Mouse (Mus musculus) gonadal fat pad, adult 2 months (tissue): ENCODE measurements around the gene Adap1. TPM values are rescaled to one million over a fixed set of nuclear protein-coding genes. Genes with fewer than 3 reads are reported as not detected.

Experiments used
- DNase-seq: peaks from one replicate; pipeline ENCODE4 v3.0.0-alpha.2; 2012; ENCODE audit warnings: low read depth
- polyA plus RNA-seq: library from polyadenylated mRNA; depleted of rRNA; stranded (reverse); fragments of >200 nt; gene quantifications from 2 replicates; pipeline ENCODE4 v1.2.3, GENCODE M21; 2012

Adap1 gene
- polyA plus RNA-seq, 1 experiment = 22.6 TPM

- no peak for DNase-seq
These were observed 2.0 kb downstream of the Adap1 start for GRCm38 (mm10) chr5:139323260-139323924.

GRCm38 (mm10) chr5:139321331-139321730 lies 4.1 kb downstream of the Adap1 start:
- no peak for DNase-seq

- no peak for DNase-seq
These were observed 5.0 kb downstream of the Adap1 start for GRCm38 (mm10) chr5:139320424-139320823.

- DNase-seq = no peak
These were observed 7.5 kb downstream of the Adap1 start for GRCm38 (mm10) chr5:139317751-139318504.

- no peak for DNase-seq
These were observed 8.3 kb downstream of the Adap1 start for GRCm38 (mm10) chr5:139316982-139317675.

- DNase-seq = no peak
These were observed 10.3 kb downstream of the Adap1 start for GRCm38 (mm10) chr5:139314941-139315642.

GRCm38 (mm10) chr5:139313536-139313935 lies 11.9 kb downstream of the Adap1 start:
- DNase-seq = no peak

GRCm38 (mm10) chr5:139311822-139312221 lies 13.6 kb downstream of the Adap1 start:
- no peak for DNase-seq

GRCm38 (mm10) chr5:139310477-139310876 lies 14.9 kb downstream of the Adap1 start:
- no peak for DNase-seq

GRCm38 (mm10) chr5:139309946-139310345 lies 15.5 kb downstream of the Adap1 start:
- DNase-seq = no peak

GRCm38 (mm10) chr5:139303646-139304061 lies 21.8 kb downstream of the Adap1 start:
- no peak for DNase-seq

GRCm38 (mm10) chr5:139302101-139302500 lies 23.3 kb downstream of the Adap1 start:
- no peak for DNase-seq

GRCm38 (mm10) chr5:139297745-139298144 lies 27.7 kb downstream of the Adap1 start:
- DNase-seq = no peak

GRCm38 (mm10) chr5:139297092-139297491 lies 28.3 kb downstream of the Adap1 start:
- DNase-seq = no peak

- DNase-seq = no peak
These were observed 31.3 kb downstream of the Adap1 start for GRCm38 (mm10) chr5:139294089-139294488.

GRCm38 (mm10) chr5:139291811-139292560 lies 33.4 kb downstream of the Adap1 start:
- no peak for DNase-seq

- no peak for DNase-seq
These were observed 34.8 kb downstream of the Adap1 start for GRCm38 (mm10) chr5:139290467-139291259.

GRCm38 (mm10) chr5:139288591-139288990 lies 36.8 kb downstream of the Adap1 start:
- no peak for DNase-seq

- DNase-seq = no peak
These were observed 37.6 kb downstream of the Adap1 start for GRCm38 (mm10) chr5:139287787-139288186.

GRCm38 (mm10) chr5:139287099-139287498 lies 38.3 kb downstream of the Adap1 start:
- DNase-seq = no peak
